Mouse (Mus musculus) MEL (cell line): ENCODE measurements around the gene Smc1b. TPM values are rescaled to one million over a fixed set of nuclear protein-coding genes. Genes with fewer than 3 reads are reported as not detected.

ENCODE experiments used
- DNase-seq: peaks from one replicate; pipeline ENCODE4 v3.0.0; 2011; ENCODE audit warnings: low read depth, low spot score
- H3K27ac ChIP-seq: 2 replicates; pipeline ENCODE4 v1.5.1; 2012; ENCODE audit warnings: low read depth, mild to moderate bottlenecking, control low read depth, low read length, moderate library complexity; ENCODE audit not compliant: control insufficient read depth
- H3K27me3 ChIP-seq, 2 experiments: fragments of 150-350 bp in 1 of 2; sonication (generic) in 1 of 2; 2 replicates each; pipeline ENCODE4 v1.6.1; 2012; ENCODE audit warnings: low read length in 2 of 2, mild to moderate bottlenecking in 2 of 2, improper control_type of control experiment in 1 of 2, moderate library complexity in 1 of 2; ENCODE audit not compliant: insufficient read depth in 2 of 2, control insufficient read depth in 1 of 2
- H3K36me3 ChIP-seq, 2 experiments: 2 replicates each; pipeline ENCODE4 v1.6.1; 2012 to 2014; ENCODE audit warnings: low read length in 2 of 2, improper control_type of control experiment in 1 of 2, inconsistent platforms in 1 of 2, mild to moderate bottlenecking in 1 of 2; ENCODE audit not compliant: insufficient read depth in 2 of 2, control insufficient read depth in 1 of 2
- H3K4me1 ChIP-seq, 2 experiments: fragments of 150-350 bp in 1 of 2; sonication (generic) in 1 of 2; 2 replicates each; pipeline ENCODE4 v1.6.1; 2012; ENCODE audit warnings: low read length in 2 of 2, improper control_type of control experiment in 1 of 2, mild to moderate bottlenecking in 1 of 2; ENCODE audit not compliant: insufficient read depth in 2 of 2, control insufficient read depth in 1 of 2
- H3K4me3 ChIP-seq, 2 experiments: fragments of 150-350 bp in 1 of 2; sonication (generic) in 1 of 2; 2 replicates each; pipeline ENCODE4 v1.5.1; 2012; ENCODE audit warnings: low read depth in 2 of 2, low read length in 2 of 2, mild to moderate bottlenecking in 2 of 2, moderate library complexity in 2 of 2, control low read depth in 1 of 2, improper control_type of control experiment in 1 of 2; ENCODE audit not compliant: control insufficient read depth in 1 of 2, insufficient read depth in 1 of 2
- H3K79me2 ChIP-seq: 2 replicates; pipeline ENCODE4 v1.6.1; 2012; ENCODE audit warnings: mild to moderate bottlenecking, low read length, moderate library complexity; ENCODE audit not compliant: control insufficient read depth, poor library complexity, insufficient read depth
- H3K9ac ChIP-seq: 2 replicates; pipeline ENCODE4 v1.6.1; 2012; ENCODE audit warnings: low read depth, mild to moderate bottlenecking, control low read depth, low read length, moderate library complexity; ENCODE audit not compliant: control insufficient read depth, poor library complexity, severe bottlenecking
- H3K9me3 ChIP-seq: fragments of 150-350 bp; sonication (generic); replicated peaks from 2 replicates; pipeline ENCODE4 v1.6.1; 2012; ENCODE audit warnings: mild to moderate bottlenecking, low read length, improper control_type of control experiment, moderate library complexity; ENCODE audit not compliant: insufficient read depth
- CHD1 ChIP-seq: IDR thresholded peaks from 2 replicates; pipeline ENCODE4 v1.6.1; 2012; ENCODE audit warnings: low read depth, mild to moderate bottlenecking, inconsistent platforms, low read length, improper control_type of control experiment
- CHD2 ChIP-seq: IDR thresholded peaks from 2 replicates; pipeline ENCODE4 v1.6.1; 2011; ENCODE audit warnings: low read length, improper control_type of control experiment
- CTCF ChIP-seq, 3 experiments: IDR thresholded peaks in 2 of 3; conservative IDR thresholded peaks in 1 of 3; 2 replicates each; pipeline ENCODE4 v1.5.1; 2011 to 2012; ENCODE audit warnings: low read length in 3 of 3, low read depth in 2 of 3, mild to moderate bottlenecking in 2 of 3, improper control_type of control experiment in 1 of 3, inconsistent platforms in 1 of 3, mixed read lengths in 1 of 3, moderate library complexity in 1 of 3; ENCODE audit not compliant: control insufficient read depth in 1 of 3, insufficient read depth in 1 of 3, poor library complexity in 1 of 3, severe bottlenecking in 1 of 3
- ELF1 ChIP-seq: IDR thresholded peaks from 2 replicates; pipeline ENCODE4 v1.6.1; 2014; ENCODE audit warnings: low read depth, mild to moderate bottlenecking, inconsistent platforms, low read length, improper control_type of control experiment, moderate library complexity
- ETS1 ChIP-seq: IDR thresholded peaks from 2 replicates; pipeline ENCODE4 v1.6.1; 2012; ENCODE audit warnings: low read depth, mild to moderate bottlenecking, inconsistent platforms, low read length, improper control_type of control experiment, moderate library complexity
- GABPA ChIP-seq: IDR thresholded peaks from 2 replicates; pipeline ENCODE4 v1.6.1; 2012; ENCODE audit warnings: low read depth, mild to moderate bottlenecking, inconsistent platforms, low read length, improper control_type of control experiment, moderate library complexity
- MAZ ChIP-seq: IDR thresholded peaks from 2 replicates; pipeline ENCODE4 v1.6.1; 2012; ENCODE audit warnings: low read depth, mild to moderate bottlenecking, inconsistent platforms, low read length, improper control_type of control experiment
- MXI1 ChIP-seq: IDR thresholded peaks from 2 replicates; pipeline ENCODE4 v1.6.1; 2011; ENCODE audit warnings: mild to moderate bottlenecking, low read depth, low read length, improper control_type of control experiment
- MYB ChIP-seq: IDR thresholded peaks from 2 replicates; pipeline ENCODE4 v1.6.1; 2011; ENCODE audit warnings: mild to moderate bottlenecking, low read depth, low read length, improper control_type of control experiment
- NELFE ChIP-seq: IDR thresholded peaks from 2 replicates; pipeline ENCODE4 v1.6.1; 2011; ENCODE audit warnings: low read depth, low read length, improper control_type of control experiment
- POLR2A ChIP-seq, 2 experiments: IDR thresholded peaks; 2 replicates each; pipeline ENCODE4 v1.6.1; 2011 to 2012; ENCODE audit warnings: low read length in 2 of 2, mild to moderate bottlenecking in 2 of 2, control low read depth in 1 of 2, improper control_type of control experiment in 1 of 2, low read depth in 1 of 2, moderate library complexity in 1 of 2; ENCODE audit not compliant: control insufficient read depth in 1 of 2, insufficient read depth in 1 of 2, poor library complexity in 1 of 2
- POLR2AphosphoS2 ChIP-seq: IDR thresholded peaks from 2 replicates; pipeline ENCODE4 v1.6.1; 2011; ENCODE audit warnings: low read length, improper control_type of control experiment
- SMC3 ChIP-seq: IDR thresholded peaks from 2 replicates; pipeline ENCODE4 v1.6.1; 2011; ENCODE audit warnings: low read depth, low read length, improper control_type of control experiment
- ZNF384 ChIP-seq: IDR thresholded peaks from 2 replicates; pipeline ENCODE4 v1.6.1; 2012; ENCODE audit warnings: low read depth, mild to moderate bottlenecking, inconsistent platforms, low read length, improper control_type of control experiment
- polyA plus RNA-seq, 2 experiments: library from polyadenylated mRNA; stranded (reverse) in 1 of 2; unstranded in 1 of 2; fragments of >175 nt in 1 of 2; fragments of >200 nt in 1 of 2; gene quantifications; 2 replicates each; pipeline versions ENCODE4 v1.2.1 to v1.2.4; 2012; ENCODE audit warnings: low replicate concordance in 2 of 2, low read depth in 1 of 2; ENCODE audit not compliant: insufficient read length in 2 of 2, insufficient read depth in 1 of 2, missing spikeins in 1 of 2
- total RNA-seq: library from RNA; depleted of rRNA; stranded (reverse); fragments of 300-350 nt; gene quantifications from 2 replicates; pipeline ENCODE4 v1.2.3, GENCODE M21; 2012

The Smc1b gene
- total and polyA plus RNA-seq, 3 experiments: not detected

- peaks cover 0 to 4% of the 10 kb centered on the region in 2 experiments; a peak in 2 of 4 replicates for H3K36me3 ChIP-seq
- H3K4me1 ChIP-seq: peaks cover 0 to 5% of the 10 kb centered on the region in 2 experiments; a peak in 2 of 4 replicates
These were observed 88.6 kb downstream of the Smc1b start for GRCm38 (mm10) chr15:85043116-85043515.

GRCm38 (mm10) chr15:85042361-85042954, 89.3 kb downstream of the Smc1b start:
- H3K4me1 ChIP-seq: peaks cover 0 to 12% of the 10 kb centered on the region in 2 experiments; a peak in 2 of 4 replicates
- TF ChIP-seq CTCF (IDR thresholded peaks at IDR 0.05 in 2 of 3, conservative IDR thresholded peaks at IDR 0.05 in 1 of 3; ENCODE audit: control insufficient read depth in 1 of 3, insufficient read depth in 1 of 3, low read depth in 2 of 3, low read length in 3 of 3, poor library complexity in 1 of 3, severe bottlenecking in 1 of 3) (peak in 2 of 3 experiments; percentile 25 to 35; a peak in 3 of 6 replicates), NELFE (no peak), MAZ (no peak), ZNF384 (no peak), SMC3 (peak; percentile 24), MYB (no peak)
- TF ChIP-seq, all 39 proteins: peak for 2
- no peak overlapping the region for H3K27ac ChIP-seq

More at GRCm38 (mm10) chr15:85043116-85043515, 88.6 kb downstream of the Smc1b start:
- TF ChIP-seq POLR2AphosphoS2 (no peak), ELF1 (no peak), MAZ (no peak), MXI1 (no peak), GABPA (no peak), CHD2 (no peak), CHD1 (no peak), ZNF384 (no peak), ETS1 (no peak), POLR2A (IDR thresholded peaks at IDR 0.05; ENCODE audit: control insufficient read depth in 1 of 2, insufficient read depth in 1 of 2, low read depth in 1 of 2, low read length in 2 of 2, poor library complexity in 1 of 2) (no peak), SMC3 (no peak)
- no peak overlapping the region for H3K27ac ChIP-seq
- no peaks in the 10 kb centered on the region for H3K9me3 ChIP-seq
- no peak overlapping the region for H3K4me3 ChIP-seq
- no peaks in the 10 kb centered on the region; the same call in 1 of the 2 replicates for H3K79me2 ChIP-seq
- H3K9ac ChIP-seq: no peak overlapping the region
- DNase-seq: no peak
- H3K27me3 ChIP-seq: no peaks in the 10 kb centered on the region

More at GRCm38 (mm10) chr15:85042361-85042954, 89.3 kb downstream of the Smc1b start:
- H3K79me2 ChIP-seq: peaks cover 4% of the 10 kb centered on the region; the same call in 1 of the 2 replicates
- DNase-seq: peak; percentile 49
- H3K27me3 ChIP-seq: no peaks in the 10 kb centered on the region
- no peak overlapping the region for H3K9ac ChIP-seq
- H3K9me3 ChIP-seq: no peaks in the 10 kb centered on the region
- H3K4me3 ChIP-seq: no peak overlapping the region
- H3K36me3 ChIP-seq: peaks cover 0 to 10% of the 10 kb centered on the region in 2 experiments; a peak in 2 of 4 replicates
